Mouse (Mus musculus): ENCODE results near the gene Fam129b. TPM values are rescaled to one million over a fixed set of nuclear protein-coding genes. Genes with fewer than 3 reads are reported as not detected.
A peak's percentile ranks its signal among the peaks of the same experiment; 100 is the strongest.

Fam129b gene
- polyA plus RNA-seq (2015; fragmentation: Nextera tagmentation; extraction: Ambion mirVana), result 44.9 and 57.3 TPM in 2 replicates

GRCm38 (mm10) chr2:32875675-32876489 is at the start of gene Fam129b:
Gene Fam129b, plus strand, starts transcription at chr2:32876114.
- peak; percentile 92 for ATAC-seq (replicated peaks; ENCODE audit: extremely low read depth, insufficient read depth, low FRiP score)
- peak within 1 kb of the TSS; percentile 96 for H3K9ac ChIP-seq (ENCODE audit: low read length)
- no peaks in the 10 kb centered on the region for H3K9me3 ChIP-seq (replicated peaks; ENCODE audit: control insufficient read depth, low read length)
- no peaks in the 10 kb centered on the region for H3K36me3 ChIP-seq (ENCODE audit: control insufficient read depth, insufficient read depth)
- H3K27ac ChIP-seq (ENCODE audit: low read length), result peak within 1 kb of the TSS; percentile 97
- peak within 1 kb of the TSS; percentile 92 for H3K4me3 ChIP-seq (ENCODE audit: low read length)
- no peaks in the 10 kb centered on the region for H3K27me3 ChIP-seq (ENCODE audit: control insufficient read depth, insufficient read depth, low read length)
- peaks cover 52% of the 10 kb centered on the region for H3K4me1 ChIP-seq (ENCODE audit: control insufficient read depth, insufficient read depth, low read length)
- H3K4me2 ChIP-seq (ENCODE audit: low read depth, low read length), result peak within 1 kb of the TSS; percentile 91
- under 1% methylated on average over 68 of the region's 68 CpGs for WGBS

- Histone ChIP-seq H3K36me3 (ENCODE audit: control insufficient read depth, insufficient read depth) (no peaks in the 10 kb centered on the region), H3K4me1 (ENCODE audit: control insufficient read depth, insufficient read depth, low read length) (peaks cover 12% of the 10 kb centered on the region), H3K4me3 (ENCODE audit: low read length) (no peak overlapping the region), H3K27ac (ENCODE audit: low read length) (peak overlapping the region; percentile 71), H3K4me2 (ENCODE audit: low read depth, low read length) (no peak overlapping the region), H3K9me3 (replicated peaks; ENCODE audit: control insufficient read depth, low read length) (no peaks in the 10 kb centered on the region), H3K27me3 (ENCODE audit: control insufficient read depth, insufficient read depth, low read length) (no peaks in the 10 kb centered on the region), H3K9ac (ENCODE audit: low read length) (no peak overlapping the region)
- 0 out of 2 replicates have a peak, but pooled peaks have one; percentile 55 for ATAC-seq (replicated peaks; ENCODE audit: extremely low read depth, insufficient read depth, low FRiP score)
- WGBS, result 51% methylated on average over 11 of the region's 11 CpGs
Measured at GRCm38 (mm10) chr2:32828979-32829676, 46.8 kb upstream of the Fam129b start.

DNA sequence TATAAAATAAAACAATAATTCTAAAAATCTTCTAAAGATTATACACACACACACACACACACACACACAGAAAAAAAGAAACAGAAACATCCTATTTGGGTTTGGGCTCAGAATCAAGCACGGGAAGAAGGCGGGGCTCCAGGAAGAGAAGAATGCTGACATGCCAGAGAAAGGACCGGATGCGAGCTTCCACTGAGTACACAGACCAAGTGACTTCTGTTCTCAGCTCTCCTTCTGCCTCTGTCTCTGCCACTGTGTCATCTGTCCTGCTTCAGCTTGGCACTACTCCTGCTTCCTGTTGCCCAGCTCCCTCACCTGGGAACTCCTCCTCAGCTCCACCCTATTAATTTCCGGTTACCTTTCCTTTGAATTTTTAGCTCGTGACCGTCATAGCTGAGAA is 41.4 kb upstream of the Fam129b start:
- 48% methylated on average over 7 of the region's 7 CpGs for WGBS
- H3K9ac ChIP-seq (ENCODE audit: low read length), result peak overlapping the region; percentile 9; the same call in 1 of the 2 replicates
- no peak overlapping the region for H3K4me3 ChIP-seq (ENCODE audit: low read length)
- H3K27ac ChIP-seq (ENCODE audit: low read length), result peak overlapping the region; percentile 78
- H3K27me3 ChIP-seq (ENCODE audit: control insufficient read depth, insufficient read depth, low read length), result no peaks in the 10 kb centered on the region
- peak; percentile 59; the same call in 1 of the 2 replicates for ATAC-seq (replicated peaks; ENCODE audit: extremely low read depth, insufficient read depth, low FRiP score)
- peak overlapping the region; percentile 36 for H3K4me2 ChIP-seq (ENCODE audit: low read depth, low read length)
- H3K4me1 ChIP-seq (ENCODE audit: control insufficient read depth, insufficient read depth, low read length), result peaks cover 42% of the 10 kb centered on the region
- H3K36me3 ChIP-seq (ENCODE audit: control insufficient read depth, insufficient read depth), result no peaks in the 10 kb centered on the region
- no peaks in the 10 kb centered on the region for H3K9me3 ChIP-seq (replicated peaks; ENCODE audit: control insufficient read depth, low read length)

DNA sequence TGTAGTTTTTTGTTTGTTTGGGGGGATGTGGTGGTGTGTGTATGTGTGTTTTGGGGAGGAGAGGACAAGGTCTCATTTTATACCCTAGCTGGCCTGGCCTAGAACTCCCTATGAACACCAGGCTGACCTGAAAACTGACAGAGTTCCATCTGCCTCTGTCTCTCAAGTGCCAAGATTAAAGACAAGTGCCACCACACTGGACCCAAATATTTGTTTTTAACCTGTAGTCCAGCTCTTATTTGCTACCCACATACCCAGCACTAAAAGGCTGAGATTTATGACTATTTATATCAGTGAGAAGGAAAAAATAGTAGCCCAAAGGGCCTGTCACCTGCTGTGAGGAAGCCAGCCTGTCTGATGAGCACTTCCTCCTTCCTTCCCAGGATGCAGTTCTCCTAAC is 40.3 kb upstream of the Fam129b start:
- no peak for ATAC-seq (replicated peaks; ENCODE audit: extremely low read depth, insufficient read depth, low FRiP score)
- H3K36me3 ChIP-seq (ENCODE audit: control insufficient read depth, insufficient read depth), result no peaks in the 10 kb centered on the region
- H3K27ac ChIP-seq (ENCODE audit: low read length), result no peak overlapping the region; the same call in 1 of the 2 replicates
- H3K4me1 ChIP-seq (ENCODE audit: control insufficient read depth, insufficient read depth, low read length), result peaks cover 46% of the 10 kb centered on the region
- H3K27me3 ChIP-seq (ENCODE audit: control insufficient read depth, insufficient read depth, low read length), result no peaks in the 10 kb centered on the region
- no peak overlapping the region for H3K4me3 ChIP-seq (ENCODE audit: low read length)
- H3K9ac ChIP-seq (ENCODE audit: low read length), result no peak overlapping the region
- no peak overlapping the region for H3K4me2 ChIP-seq (ENCODE audit: low read depth, low read length)
- no peaks in the 10 kb centered on the region for H3K9me3 ChIP-seq (replicated peaks; ENCODE audit: control insufficient read depth, low read length)

GRCm38 (mm10) chr2:32838147-32838884 is 37.6 kb upstream of the Fam129b start:
- no peak overlapping the region for H3K4me2 ChIP-seq (ENCODE audit: low read depth, low read length)
- H3K9me3 ChIP-seq (replicated peaks; ENCODE audit: control insufficient read depth, low read length), result no peaks in the 10 kb centered on the region
- WGBS, result 33% methylated on average over 9 of the region's 9 CpGs
- H3K27ac ChIP-seq (ENCODE audit: low read length), result peak overlapping the region; percentile 80
- no peaks in the 10 kb centered on the region for H3K27me3 ChIP-seq (ENCODE audit: control insufficient read depth, insufficient read depth, low read length)
- peak overlapping the region; percentile 47 for H3K9ac ChIP-seq (ENCODE audit: low read length)
- peaks cover 46% of the 10 kb centered on the region for H3K4me1 ChIP-seq (ENCODE audit: control insufficient read depth, insufficient read depth, low read length)
- peak; percentile 54 for ATAC-seq (replicated peaks; ENCODE audit: extremely low read depth, insufficient read depth, low FRiP score)
- no peaks in the 10 kb centered on the region for H3K36me3 ChIP-seq (ENCODE audit: control insufficient read depth, insufficient read depth)
- H3K4me3 ChIP-seq (ENCODE audit: low read length), result no peak overlapping the region

GRCm38 (mm10) chr2:32839261-32839660 is 36.7 kb upstream of the Fam129b start:
- 57% methylated on average over 2 of the region's 2 CpGs for WGBS
- peak overlapping the region; percentile 80 for H3K27ac ChIP-seq (ENCODE audit: low read length)
- H3K36me3 ChIP-seq (ENCODE audit: control insufficient read depth, insufficient read depth), result no peaks in the 10 kb centered on the region
- no peak for ATAC-seq (replicated peaks; ENCODE audit: extremely low read depth, insufficient read depth, low FRiP score)
- no peaks in the 10 kb centered on the region for H3K27me3 ChIP-seq (ENCODE audit: control insufficient read depth, insufficient read depth, low read length)
- no peak overlapping the region for H3K4me2 ChIP-seq (ENCODE audit: low read depth, low read length)
- no peak overlapping the region for H3K4me3 ChIP-seq (ENCODE audit: low read length)
- H3K9ac ChIP-seq (ENCODE audit: low read length), result peak overlapping the region; percentile 47
- H3K4me1 ChIP-seq (ENCODE audit: control insufficient read depth, insufficient read depth, low read length), result peaks cover 43% of the 10 kb centered on the region
- H3K9me3 ChIP-seq (replicated peaks; ENCODE audit: control insufficient read depth, low read length), result no peaks in the 10 kb centered on the region

DNA sequence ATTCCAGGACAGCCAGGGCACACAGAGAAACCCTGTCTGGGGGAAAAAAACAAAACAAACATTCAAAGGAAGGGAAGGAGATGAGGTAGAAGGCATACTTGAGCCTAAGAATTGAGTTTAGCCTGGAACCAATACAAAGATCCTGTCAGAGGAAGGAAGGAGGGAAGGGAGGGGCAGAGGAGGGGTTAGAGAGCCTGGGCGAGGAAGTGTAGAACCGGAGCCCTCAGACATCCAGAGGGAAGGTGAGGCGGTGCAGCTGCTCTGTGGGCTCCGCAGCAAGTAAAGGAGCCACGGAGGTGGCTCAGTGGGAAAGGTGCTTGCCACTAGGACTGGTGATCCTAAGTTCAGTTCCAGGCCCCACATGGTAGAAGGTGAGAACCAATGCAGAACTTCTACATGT is 34.8 kb upstream of the Fam129b start:
- Histone ChIP-seq H3K4me1 (ENCODE audit: control insufficient read depth, insufficient read depth, low read length) (peaks cover 39% of the 10 kb centered on the region), H3K36me3 (ENCODE audit: control insufficient read depth, insufficient read depth) (no peaks in the 10 kb centered on the region), H3K9me3 (replicated peaks; ENCODE audit: control insufficient read depth, low read length) (no peaks in the 10 kb centered on the region), H3K4me3 (ENCODE audit: low read length) (no peak overlapping the region), H3K4me2 (ENCODE audit: low read depth, low read length) (no peak overlapping the region), H3K27ac (ENCODE audit: low read length) (peak overlapping the region; percentile 31; the same call in 1 of the 2 replicates), H3K9ac (ENCODE audit: low read length) (no peak overlapping the region), H3K27me3 (ENCODE audit: control insufficient read depth, insufficient read depth, low read length) (no peaks in the 10 kb centered on the region)
- WGBS, result 62% methylated on average over 5 of the region's 5 CpGs
- ATAC-seq (replicated peaks; ENCODE audit: extremely low read depth, insufficient read depth, low FRiP score), result no peak

DNA sequence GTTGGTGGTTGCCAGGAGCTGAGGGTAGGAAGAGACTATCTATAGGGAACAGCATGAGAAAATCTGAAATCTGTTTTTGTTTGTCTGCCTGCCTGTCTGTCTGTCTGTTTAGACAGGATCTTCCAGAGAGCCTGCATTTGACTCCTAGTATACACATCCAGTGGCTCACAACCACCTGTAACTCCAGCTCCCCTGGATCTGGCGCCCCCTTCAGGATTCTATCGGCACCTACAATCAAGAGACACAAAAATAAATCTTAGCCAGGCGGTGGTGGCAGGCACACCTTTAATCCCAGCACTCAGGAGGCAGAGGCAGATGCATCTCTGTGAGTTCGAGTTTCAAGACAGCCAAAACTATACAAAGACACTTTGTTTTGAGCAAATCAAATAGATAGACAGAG is 33.4 kb upstream of the Fam129b start:
- Histone ChIP-seq H3K9ac (ENCODE audit: low read length) (no peak overlapping the region), H3K36me3 (ENCODE audit: control insufficient read depth, insufficient read depth) (no peaks in the 10 kb centered on the region), H3K4me2 (ENCODE audit: low read depth, low read length) (no peak overlapping the region), H3K27me3 (ENCODE audit: control insufficient read depth, insufficient read depth, low read length) (no peaks in the 10 kb centered on the region), H3K9me3 (replicated peaks; ENCODE audit: control insufficient read depth, low read length) (no peaks in the 10 kb centered on the region), H3K27ac (ENCODE audit: low read length) (no peak overlapping the region), H3K4me1 (ENCODE audit: control insufficient read depth, insufficient read depth, low read length) (peaks cover 38% of the 10 kb centered on the region), H3K4me3 (ENCODE audit: low read length) (no peak overlapping the region)
- 50% methylated on average over 4 of the region's 4 CpGs for WGBS
- no peak for ATAC-seq (replicated peaks; ENCODE audit: extremely low read depth, insufficient read depth, low FRiP score)
